Mouse (Mus musculus): Measurements from ENCODE around the gene Alyref.

DNA sequence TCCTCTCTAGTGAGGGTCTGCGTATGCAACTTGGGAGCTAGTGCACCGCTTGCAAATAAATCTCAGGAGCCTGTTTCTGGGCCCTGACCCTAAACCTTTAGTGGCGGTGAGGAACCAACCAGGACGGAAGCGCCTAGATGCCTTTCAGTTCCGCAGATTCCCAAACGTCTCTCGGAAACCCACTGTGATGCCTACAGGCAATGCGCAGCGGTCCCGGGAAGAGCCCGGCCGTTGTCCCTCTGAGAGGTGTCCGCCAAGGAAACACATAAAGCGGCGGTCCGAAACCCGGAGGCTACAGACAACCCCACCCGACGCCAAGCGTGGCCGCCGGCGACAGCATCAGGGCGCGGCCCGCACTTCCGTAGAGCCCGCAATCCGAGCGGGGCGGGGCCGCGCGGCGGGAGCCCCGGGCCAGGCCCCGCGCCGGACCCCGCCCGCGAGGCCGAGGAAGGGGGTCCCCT, 17.3 kb downstream of the Alyref start:
- TF ChIP-seq CTCF (IDR thresholded peaks at IDR 0.05; ENCODE audit: control insufficient read depth, insufficient read depth, insufficient read length) (no peak), CEBPB (IDR thresholded peaks at IDR 0.05; ENCODE audit: low read depth) (no peak), USF1 (IDR thresholded peaks at IDR 0.05; ENCODE audit: low read depth) (no peak), MYOD1 (IDR thresholded peaks at IDR 0.05; ENCODE audit: control insufficient read depth, insufficient read length, low read depth) (no peak), MAX (IDR thresholded peaks at IDR 0.05) (no peak)
